Mouse (Mus musculus): Measurements from ENCODE around the gene Arcn1. TPM values are rescaled to one million over a fixed set of nuclear protein-coding genes. Genes with fewer than 3 reads are reported as not detected.
A peak's percentile ranks its signal among the peaks of the same experiment; 100 is the strongest.

The Arcn1 gene
- polyA plus RNA-seq, 1 experiment from 2014 or later, result 202 TPM

DNA sequence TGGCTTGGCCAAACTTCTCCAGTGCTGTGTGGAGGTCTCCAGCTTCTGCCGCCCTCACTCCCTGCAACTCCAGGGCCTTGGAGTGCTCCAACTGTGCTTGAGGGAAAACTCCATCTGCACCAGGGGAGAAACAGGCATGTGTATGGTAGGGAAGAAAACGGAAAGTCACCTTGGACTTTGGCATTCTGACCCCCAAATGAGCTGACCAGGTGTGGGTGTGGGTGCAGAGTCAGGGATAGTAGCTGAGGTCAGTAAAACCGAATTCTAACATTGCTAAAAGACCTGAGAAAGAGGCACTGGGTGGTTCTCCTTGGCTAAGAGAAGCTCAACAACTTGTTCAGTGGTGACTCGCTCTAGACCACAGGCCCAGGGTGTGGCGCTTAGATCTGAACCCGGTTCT lies 34.0 kb upstream of the Arcn1 start:
- ATAC-seq (ENCODE audit: insufficient number of reproducible peaks, insufficient read depth, low FRiP score, low read depth), result no peak
- H3K27me3 ChIP-seq (ENCODE audit: control insufficient read depth, insufficient read depth, low read length), result no peaks in the 10 kb centered on the region
- no peak overlapping the region for H3K27ac ChIP-seq (ENCODE audit: low read length)
- no peak overlapping the region for H3K9ac ChIP-seq (replicated peaks; ENCODE audit: low read depth, low read length)
- H3K4me1 ChIP-seq (ENCODE audit: control insufficient read depth, insufficient read depth, low read length), result no peaks in the 10 kb centered on the region
- no peaks in the 10 kb centered on the region for H3K9me3 ChIP-seq (ENCODE audit: control insufficient read depth, low read depth, low read length)
- no peak overlapping the region for H3K4me3 ChIP-seq (ENCODE audit: low read depth, low read length)
- peaks cover 17% of the 10 kb centered on the region for H3K36me3 ChIP-seq (ENCODE audit: control insufficient read depth, insufficient read depth, low read length)
- 69% methylated on average over 6 of the region's 6 CpGs for WGBS
- no peak overlapping the region for H3K4me2 ChIP-seq (replicated peaks; ENCODE audit: low read depth, low read length)

- peak overlapping the region; percentile 6; the same call in 1 of the 2 replicates for H3K27ac ChIP-seq (ENCODE audit: low read length)
- no peaks in the 10 kb centered on the region for H3K9me3 ChIP-seq (ENCODE audit: control insufficient read depth, low read depth, low read length)
- ATAC-seq (ENCODE audit: insufficient number of reproducible peaks, insufficient read depth, low FRiP score, low read depth), result no peak
- peak overlapping the region; percentile 86 for H3K4me2 ChIP-seq (replicated peaks; ENCODE audit: low read depth, low read length)
- H3K9ac ChIP-seq (replicated peaks; ENCODE audit: low read depth, low read length), result no peak overlapping the region
- H3K27me3 ChIP-seq (ENCODE audit: control insufficient read depth, insufficient read depth, low read length), result no peaks in the 10 kb centered on the region
- H3K36me3 ChIP-seq (ENCODE audit: control insufficient read depth, insufficient read depth, low read length), result peaks cover 2% of the 10 kb centered on the region
- H3K4me1 ChIP-seq (ENCODE audit: control insufficient read depth, insufficient read depth, low read length), result no peaks in the 10 kb centered on the region
- peak overlapping the region; percentile 47 for H3K4me3 ChIP-seq (ENCODE audit: low read depth, low read length)
- 39% methylated on average over 9 of the region's 9 CpGs for WGBS
Observed at GRCm38 (mm10) chr9:44799958-44800324, 32.3 kb upstream of the Arcn1 start.

GRCm38 (mm10) chr9:44799102-44799957 lies 31.7 kb upstream of the Arcn1 start, which contains the start of gene Tmem25:
Gene Tmem25, minus strand, starts transcription at chr9:44799307.
- Histone ChIP-seq H3K4me1 (ENCODE audit: control insufficient read depth, insufficient read depth, low read length) (no peaks in the 10 kb centered on the region), H3K4me3 (ENCODE audit: low read depth, low read length) (peak within 1 kb of the TSS; percentile 47), H3K9me3 (ENCODE audit: control insufficient read depth, low read depth, low read length) (no peaks in the 10 kb centered on the region), H3K4me2 (replicated peaks; ENCODE audit: low read depth, low read length) (peak within 1 kb of the TSS; percentile 86), H3K36me3 (ENCODE audit: control insufficient read depth, insufficient read depth, low read length) (no peaks in the 10 kb centered on the region), H3K9ac (replicated peaks; ENCODE audit: low read depth, low read length) (peak within 1 kb of the TSS; percentile 26; the same call in 1 of the 2 replicates), H3K27me3 (ENCODE audit: control insufficient read depth, insufficient read depth, low read length) (no peaks in the 10 kb centered on the region), H3K27ac (ENCODE audit: low read length) (peak within 1 kb of the TSS; percentile 6; the same call in 1 of the 2 replicates)
- ATAC-seq (ENCODE audit: insufficient number of reproducible peaks, insufficient read depth, low FRiP score, low read depth), result peak; percentile 94
- under 1% methylated on average over 75 of the region's 75 CpGs for WGBS

DNA sequence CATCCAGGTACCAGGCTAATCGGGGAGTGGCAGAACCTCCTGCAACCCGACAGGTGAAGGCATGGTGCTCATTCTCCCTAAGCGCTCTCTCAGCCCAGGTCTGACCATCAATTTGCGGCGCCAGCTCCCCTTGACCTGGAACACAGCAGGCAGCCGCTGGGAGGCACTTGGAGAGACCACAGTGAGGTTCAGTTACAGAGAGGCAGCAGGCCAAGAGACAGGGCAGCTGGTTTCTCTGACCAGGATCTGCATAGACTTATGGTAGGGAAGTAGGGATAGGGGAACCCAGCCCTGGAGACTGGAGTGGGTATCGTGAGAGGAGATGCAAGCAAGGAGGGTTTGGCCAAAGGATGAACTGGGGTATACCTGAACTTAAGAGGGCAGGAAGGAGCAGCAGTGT lies 30.7 kb upstream of the Arcn1 start:
- Histone ChIP-seq H3K9me3 (ENCODE audit: control insufficient read depth, low read depth, low read length) (no peaks in the 10 kb centered on the region), H3K4me3 (ENCODE audit: low read depth, low read length) (no peak overlapping the region), H3K27ac (ENCODE audit: low read length) (no peak overlapping the region), H3K4me2 (replicated peaks; ENCODE audit: low read depth, low read length) (peak overlapping the region; percentile 86), H3K36me3 (ENCODE audit: control insufficient read depth, insufficient read depth, low read length) (no peaks in the 10 kb centered on the region), H3K4me1 (ENCODE audit: control insufficient read depth, insufficient read depth, low read length) (no peaks in the 10 kb centered on the region), H3K9ac (replicated peaks; ENCODE audit: low read depth, low read length) (no peak overlapping the region), H3K27me3 (ENCODE audit: control insufficient read depth, insufficient read depth, low read length) (no peaks in the 10 kb centered on the region)
- ATAC-seq (ENCODE audit: insufficient number of reproducible peaks, insufficient read depth, low FRiP score, low read depth), result no peak
- 38% methylated on average over 7 of the region's 7 CpGs for WGBS

- Histone ChIP-seq H3K4me3 (ENCODE audit: low read depth, low read length) (no peak overlapping the region), H3K4me1 (ENCODE audit: control insufficient read depth, insufficient read depth, low read length) (no peaks in the 10 kb centered on the region), H3K9me3 (ENCODE audit: control insufficient read depth, low read depth, low read length) (no peaks in the 10 kb centered on the region), H3K27ac (ENCODE audit: low read length) (no peak overlapping the region), H3K4me2 (replicated peaks; ENCODE audit: low read depth, low read length) (no peak overlapping the region), H3K27me3 (ENCODE audit: control insufficient read depth, insufficient read depth, low read length) (no peaks in the 10 kb centered on the region), H3K36me3 (ENCODE audit: control insufficient read depth, insufficient read depth, low read length) (peaks cover 34% of the 10 kb centered on the region), H3K9ac (replicated peaks; ENCODE audit: low read depth, low read length) (no peak overlapping the region)
- ATAC-seq (ENCODE audit: insufficient number of reproducible peaks, insufficient read depth, low FRiP score, low read depth), result no peak
- WGBS, result 81% methylated on average over 9 of the region's 9 CpGs
Observed at GRCm38 (mm10) chr9:44792842-44793241, 25.2 kb upstream of the Arcn1 start.

- peak overlapping the region; percentile 82 for H3K27ac ChIP-seq (ENCODE audit: low read length)
- peak; percentile 100 for ATAC-seq (ENCODE audit: insufficient number of reproducible peaks, insufficient read depth, low FRiP score, low read depth)
- H3K4me3 ChIP-seq (ENCODE audit: low read depth, low read length), result peak overlapping the region; percentile 67
- H3K9ac ChIP-seq (replicated peaks; ENCODE audit: low read depth, low read length), result peak overlapping the region; percentile 64
- peaks cover 11% of the 10 kb centered on the region; the same call in 1 of the 2 replicates for H3K36me3 ChIP-seq (ENCODE audit: control insufficient read depth, insufficient read depth, low read length)
- H3K4me2 ChIP-seq (replicated peaks; ENCODE audit: low read depth, low read length), result peak overlapping the region; percentile 73
- H3K4me1 ChIP-seq (ENCODE audit: control insufficient read depth, insufficient read depth, low read length), result 0 out of 2 replicates have a peak, but pooled peaks cover 3% of the 10 kb centered on the region
- no peaks in the 10 kb centered on the region for H3K9me3 ChIP-seq (ENCODE audit: control insufficient read depth, low read depth, low read length)
- WGBS, result under 1% methylated on average over 41 of the region's 41 CpGs
- H3K27me3 ChIP-seq (ENCODE audit: control insufficient read depth, insufficient read depth, low read length), result no peaks in the 10 kb centered on the region
Observed at GRCm38 (mm10) chr9:44772750-44773651, 5.4 kb upstream of the Arcn1 start.

DNA sequence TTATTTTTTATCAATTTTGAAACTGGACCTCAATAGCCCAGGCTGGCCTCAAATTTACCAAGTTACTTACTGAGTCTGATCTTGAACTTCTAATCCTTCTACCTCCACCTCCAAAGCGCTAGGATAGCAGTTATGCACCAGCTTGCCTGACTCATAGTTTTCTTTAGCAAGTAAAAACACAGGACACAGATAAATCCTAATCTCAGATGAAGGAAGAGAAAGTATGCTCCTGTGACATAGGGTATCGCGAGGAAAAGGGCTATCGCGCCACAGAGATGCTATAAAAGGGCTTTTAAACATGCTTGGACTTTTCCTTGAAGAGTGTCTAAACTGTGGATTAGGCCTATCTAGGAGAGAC lies 4.7 kb upstream of the Arcn1 start:
- Histone ChIP-seq H3K4me3 (ENCODE audit: low read depth, low read length) (no peak overlapping the region), H3K27me3 (ENCODE audit: control insufficient read depth, insufficient read depth, low read length) (no peaks in the 10 kb centered on the region), H3K4me2 (replicated peaks; ENCODE audit: low read depth, low read length) (no peak overlapping the region), H3K36me3 (ENCODE audit: control insufficient read depth, insufficient read depth, low read length) (peaks cover 11% of the 10 kb centered on the region; the same call in 1 of the 2 replicates), H3K9ac (replicated peaks; ENCODE audit: low read depth, low read length) (no peak overlapping the region), H3K27ac (ENCODE audit: low read length) (peak overlapping the region; percentile 76), H3K4me1 (ENCODE audit: control insufficient read depth, insufficient read depth, low read length) (0 out of 2 replicates have a peak, but pooled peaks cover 3% of the 10 kb centered on the region), H3K9me3 (ENCODE audit: control insufficient read depth, low read depth, low read length) (no peaks in the 10 kb centered on the region)
- ATAC-seq (ENCODE audit: insufficient number of reproducible peaks, insufficient read depth, low FRiP score, low read depth), result no peak
- WGBS, result 26% methylated on average over 5 of the region's 5 CpGs

GRCm38 (mm10) chr9:44771376-44771775 lies 3.7 kb upstream of the Arcn1 start:
- H3K4me2 ChIP-seq (replicated peaks; ENCODE audit: low read depth, low read length), result no peak overlapping the region
- WGBS, result 84% methylated on average over 5 of the region's 5 CpGs
- no peaks in the 10 kb centered on the region for H3K9me3 ChIP-seq (ENCODE audit: control insufficient read depth, low read depth, low read length)
- H3K4me1 ChIP-seq (ENCODE audit: control insufficient read depth, insufficient read depth, low read length), result peaks cover 3% of the 10 kb centered on the region; the same call in 1 of the 2 replicates
- H3K27me3 ChIP-seq (ENCODE audit: control insufficient read depth, insufficient read depth, low read length), result no peaks in the 10 kb centered on the region
- ATAC-seq (ENCODE audit: insufficient number of reproducible peaks, insufficient read depth, low FRiP score, low read depth), result no peak
- peaks cover 11% of the 10 kb centered on the region; the same call in 1 of the 2 replicates for H3K36me3 ChIP-seq (ENCODE audit: control insufficient read depth, insufficient read depth, low read length)
- H3K4me3 ChIP-seq (ENCODE audit: low read depth, low read length), result no peak overlapping the region
- no peak overlapping the region for H3K9ac ChIP-seq (replicated peaks; ENCODE audit: low read depth, low read length)
- H3K27ac ChIP-seq (ENCODE audit: low read length), result no peak overlapping the region

Data from stomach, embryonic 14.5 days (tissue).